Mouse (Mus musculus) neural tube, embryonic 14.5 days (tissue): ENCODE results near the gene Mlec. TPM values are rescaled to one million over a fixed set of nuclear protein-coding genes. Genes with fewer than 3 reads are reported as not detected.
"Not testable (repeated sequence)": the region's sequence is repeated elsewhere in the genome, so short reads cannot be mapped to it uniquely, and the experiment has no call there.

Experiments
- ATAC-seq: fragments of 200-750 bp; cut with Nextera tagmentation; 2 replicates; pipeline ENCODE4 v1.8.0; 2017; ENCODE audit warnings: low read depth, mild to moderate bottlenecking, moderate TSS enrichment, moderate library complexity
- H3K27ac ChIP-seq: fragments of 300-500 bp; sonication (generic); 2 replicates; pipeline ENCODE4 v1.5.1; 2014; ENCODE audit warnings: low read depth, mild to moderate bottlenecking, control low read depth, low read length, moderate library complexity, mixed read lengths
- H3K27me3 ChIP-seq: fragments of 300-500 bp; sonication (generic); 2 replicates; pipeline ENCODE4 v1.6.1; 2014; ENCODE audit warnings: low read length; ENCODE audit not compliant: control insufficient read depth, insufficient read depth
- H3K36me3 ChIP-seq: fragments of 300-500 bp; sonication (generic); 2 replicates; pipeline ENCODE4 v1.6.1; 2014; ENCODE audit warnings: low read length, mixed read lengths; ENCODE audit not compliant: control insufficient read depth, insufficient read depth
- H3K4me1 ChIP-seq: fragments of 300-500 bp; sonication (generic); 2 replicates; pipeline ENCODE4 v1.6.1; 2014; ENCODE audit warnings: low read length; ENCODE audit not compliant: control insufficient read depth, insufficient read depth
- H3K4me2 ChIP-seq: fragments of 300-500 bp; sonication (generic); 2 replicates; pipeline ENCODE4 v1.6.1; 2014; ENCODE audit warnings: mild to moderate bottlenecking, low read depth, low read length, control low read depth
- H3K4me3 ChIP-seq: fragments of 300-500 bp; sonication (generic); 2 replicates; pipeline ENCODE4 v1.5.1; 2014; ENCODE audit warnings: low read depth, low read length, control low read depth, mixed read lengths
- H3K9ac ChIP-seq: fragments of 300-500 bp; sonication (generic); replicated peaks from 2 replicates; pipeline ENCODE4 v1.6.1; 2014; ENCODE audit warnings: low read depth, mild to moderate bottlenecking, control low read depth, low read length, mixed read lengths
- H3K9me3 ChIP-seq: fragments of 300-500 bp; sonication (generic); 2 replicates; pipeline ENCODE4 v1.6.1; 2016; ENCODE audit warnings: low read length; ENCODE audit not compliant: control insufficient read depth
- WGBS: fragments of 180-500 bp; shearing (Covaris S2); extraction: QIAGEN DNeasy Blood & Tissue Kit; methylation state at CpG from one replicate; pipeline ENCODE4 v1.1.7; 2014; 5-methylcytosine and 5-hydroxymethylcytosine counted together
- polyA plus RNA-seq: library from polyadenylated mRNA; unstranded; fragments of >200 nt; fragmentation: Nextera tagmentation; extraction: Ambion mirVana; gene quantifications from 2 replicates; pipeline ENCODE4 v1.2.1, GENCODE M21; 2014

The Mlec gene
- polyA plus RNA-seq, 1 experiment from 2014 or later = 23.9 TPM

DNA sequence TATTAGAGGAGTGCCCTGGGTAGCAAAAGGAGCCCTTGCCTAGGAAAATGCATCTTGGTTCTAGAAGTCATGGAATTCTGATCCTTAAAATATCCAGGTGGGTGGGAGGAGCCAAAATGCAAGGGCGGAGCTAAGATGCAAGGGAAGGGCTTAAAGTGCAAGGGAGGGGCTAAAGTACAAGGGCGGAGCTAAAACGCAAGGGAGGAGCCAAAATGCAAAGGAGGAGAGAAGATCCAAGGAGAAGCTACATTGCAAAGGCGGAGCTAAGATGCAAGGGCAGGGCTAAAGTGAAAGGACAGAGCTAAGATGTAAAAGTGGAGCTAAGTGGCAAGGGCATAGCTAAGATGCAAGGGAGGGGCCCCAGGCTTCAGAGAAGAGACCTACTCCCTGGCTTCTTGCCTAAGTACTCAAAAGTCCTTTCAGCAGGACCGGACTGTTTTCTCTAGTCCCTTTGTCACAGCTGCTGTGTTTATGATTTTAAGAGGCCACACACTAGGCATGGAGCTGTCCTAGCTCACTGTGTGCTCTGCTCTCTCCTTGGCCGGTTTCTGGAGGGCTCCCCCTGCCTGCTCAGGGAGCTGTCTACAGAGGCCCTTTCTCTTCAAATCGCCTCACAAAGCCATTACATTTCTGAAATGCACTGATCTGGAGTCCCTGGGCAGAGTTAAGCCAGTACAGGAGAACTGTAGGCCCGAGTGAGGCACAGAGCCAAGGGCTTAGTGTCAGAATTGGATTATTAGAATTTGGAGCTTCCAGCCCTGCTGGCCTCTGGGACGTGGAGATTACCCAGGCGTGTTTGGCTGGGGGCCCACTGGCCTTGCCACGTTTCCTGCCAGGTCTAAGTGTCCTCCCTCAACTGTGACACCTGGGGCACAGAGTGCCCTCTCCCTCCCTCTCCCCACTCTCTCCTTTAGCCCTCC, 8.2 kb upstream of the Mlec start:
- no peak for ATAC-seq

DNA sequence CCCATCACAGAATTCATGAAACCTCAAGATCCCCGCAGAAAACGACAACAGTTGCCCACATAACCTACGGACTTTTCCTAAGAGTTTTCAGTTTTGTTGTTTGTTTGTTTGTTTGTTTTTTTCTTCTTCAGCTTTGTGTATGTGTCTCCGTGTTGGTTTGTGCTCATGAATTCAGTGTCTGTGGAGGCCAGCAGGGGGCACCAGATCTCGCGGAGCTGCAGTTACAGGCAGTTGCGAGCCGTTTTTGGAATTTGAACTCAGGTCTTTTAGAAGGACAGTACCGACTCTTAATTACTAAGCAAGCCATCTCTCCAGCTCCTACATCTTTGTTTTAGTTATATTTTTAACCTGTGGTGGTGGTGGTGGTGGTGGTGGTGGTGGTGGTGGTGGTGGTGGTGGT, 7.4 kb upstream of the Mlec start:
- H3K4me2 ChIP-seq = no peak overlapping the region
- no peaks in the 10 kb centered on the region for H3K36me3 ChIP-seq
- no peaks in the 10 kb centered on the region for H3K9me3 ChIP-seq
- no peak for ATAC-seq
- H3K9ac ChIP-seq = no peak overlapping the region
- no peaks in the 10 kb centered on the region for H3K4me1 ChIP-seq
- no peaks in the 10 kb centered on the region for H3K27me3 ChIP-seq
- no peak overlapping the region for H3K4me3 ChIP-seq
- WGBS = 64% methylated on average over 9 of the region's 9 CpGs
- no peak overlapping the region for H3K27ac ChIP-seq

More for the DNA sequence above, 8.2 kb upstream of the Mlec start:
- no peaks in the 10 kb centered on the region for H3K36me3 ChIP-seq
- 0 out of 2 replicates have a peak overlapping the region, but pooled peaks have one; percentile 10 for H3K27ac ChIP-seq
- 56% methylated on average over 11 of the region's 11 CpGs for WGBS
- H3K9me3 ChIP-seq = no peaks in the 10 kb centered on the region
- H3K9ac ChIP-seq = no peak overlapping the region
- no peak overlapping the region for H3K4me3 ChIP-seq
- H3K4me1 ChIP-seq = no peaks in the 10 kb centered on the region
- H3K4me2 ChIP-seq = no peak overlapping the region
- H3K27me3 ChIP-seq = no peaks in the 10 kb centered on the region

DNA sequence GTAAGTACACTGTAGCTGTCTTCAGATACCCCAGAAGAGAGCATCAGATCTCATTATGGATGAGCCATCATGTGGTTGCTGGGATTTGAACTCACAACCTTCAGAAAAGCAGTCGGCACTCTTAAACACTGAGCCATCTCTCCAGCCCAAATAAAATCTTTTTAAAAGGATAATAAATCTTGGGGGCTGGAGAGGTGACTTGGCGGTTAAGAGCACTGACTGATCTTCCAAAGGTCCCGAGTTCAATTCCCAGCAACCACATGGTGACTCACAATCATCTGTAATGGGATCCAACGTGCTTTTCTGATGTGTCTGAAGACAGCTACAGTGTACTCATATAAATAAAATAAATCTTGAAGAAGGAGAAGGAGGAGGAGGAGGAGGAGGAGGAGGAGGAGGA, 6.5 kb upstream of the Mlec start:
- not testable (repeated sequence) for H3K4me3 ChIP-seq, H3K9ac ChIP-seq, H3K36me3 ChIP-seq, H3K9me3 ChIP-seq, H3K4me2 ChIP-seq, ATAC-seq, H3K27me3 ChIP-seq, H3K27ac ChIP-seq, H3K4me1 ChIP-seq
- 79% methylated on average over 4 of the region's 4 CpGs for WGBS

DNA sequence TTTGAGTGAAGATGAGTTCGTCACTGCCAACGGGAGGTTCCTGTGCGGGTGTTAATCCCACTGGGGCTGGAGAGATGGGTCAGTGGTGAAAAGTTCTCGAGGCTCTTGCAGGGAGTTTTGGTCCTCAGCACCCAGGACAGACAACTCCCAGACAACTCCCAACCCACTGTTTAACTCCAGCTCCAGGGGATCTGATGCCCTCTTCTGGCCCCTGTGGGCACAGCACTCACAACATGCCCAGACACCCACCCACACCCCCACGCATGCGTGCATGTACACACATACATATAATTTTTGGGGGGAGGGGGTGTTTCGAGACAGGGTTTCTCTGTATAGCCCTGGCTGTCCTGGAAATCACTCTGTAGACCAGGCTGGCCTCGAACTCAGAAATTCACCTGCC, 5.6 kb upstream of the Mlec start:
- H3K9me3 ChIP-seq = no peaks in the 10 kb centered on the region
- H3K4me1 ChIP-seq = peaks cover 6% of the 10 kb centered on the region; the same call in 1 of the 2 replicates
- ATAC-seq = no peak
- no peak overlapping the region for H3K4me3 ChIP-seq
- H3K36me3 ChIP-seq = no peaks in the 10 kb centered on the region
- 53% methylated on average over 8 of the region's 8 CpGs for WGBS
- H3K4me2 ChIP-seq = no peak overlapping the region
- H3K27ac ChIP-seq = no peak overlapping the region
- no peak overlapping the region for H3K9ac ChIP-seq
- H3K27me3 ChIP-seq = no peaks in the 10 kb centered on the region

DNA sequence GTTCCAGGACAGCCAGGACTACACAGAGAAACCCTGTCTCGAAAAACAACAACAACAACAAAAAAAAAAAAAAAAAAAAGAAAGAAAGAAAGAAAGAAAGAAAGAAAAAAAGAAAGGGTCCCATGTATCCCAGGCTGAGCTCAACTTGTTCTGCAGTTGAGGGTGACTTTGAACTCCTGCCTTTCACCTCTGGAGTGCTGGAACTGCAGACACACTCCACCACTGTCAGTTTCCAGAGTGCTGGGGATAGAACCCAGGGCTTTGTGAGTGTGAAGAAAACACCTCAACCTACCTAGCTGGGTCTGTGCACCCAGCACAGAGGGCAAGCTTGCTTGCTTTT, 3.9 kb upstream of the Mlec start:
- H3K27ac ChIP-seq, H3K27me3 ChIP-seq, ATAC-seq, H3K36me3 ChIP-seq, H3K9me3 ChIP-seq, H3K4me3 ChIP-seq, H3K9ac ChIP-seq, H3K4me2 ChIP-seq, H3K4me1 ChIP-seq: not testable (repeated sequence)
- WGBS = no CpG with 5 or more reads among the region's 1 CpGs

DNA sequence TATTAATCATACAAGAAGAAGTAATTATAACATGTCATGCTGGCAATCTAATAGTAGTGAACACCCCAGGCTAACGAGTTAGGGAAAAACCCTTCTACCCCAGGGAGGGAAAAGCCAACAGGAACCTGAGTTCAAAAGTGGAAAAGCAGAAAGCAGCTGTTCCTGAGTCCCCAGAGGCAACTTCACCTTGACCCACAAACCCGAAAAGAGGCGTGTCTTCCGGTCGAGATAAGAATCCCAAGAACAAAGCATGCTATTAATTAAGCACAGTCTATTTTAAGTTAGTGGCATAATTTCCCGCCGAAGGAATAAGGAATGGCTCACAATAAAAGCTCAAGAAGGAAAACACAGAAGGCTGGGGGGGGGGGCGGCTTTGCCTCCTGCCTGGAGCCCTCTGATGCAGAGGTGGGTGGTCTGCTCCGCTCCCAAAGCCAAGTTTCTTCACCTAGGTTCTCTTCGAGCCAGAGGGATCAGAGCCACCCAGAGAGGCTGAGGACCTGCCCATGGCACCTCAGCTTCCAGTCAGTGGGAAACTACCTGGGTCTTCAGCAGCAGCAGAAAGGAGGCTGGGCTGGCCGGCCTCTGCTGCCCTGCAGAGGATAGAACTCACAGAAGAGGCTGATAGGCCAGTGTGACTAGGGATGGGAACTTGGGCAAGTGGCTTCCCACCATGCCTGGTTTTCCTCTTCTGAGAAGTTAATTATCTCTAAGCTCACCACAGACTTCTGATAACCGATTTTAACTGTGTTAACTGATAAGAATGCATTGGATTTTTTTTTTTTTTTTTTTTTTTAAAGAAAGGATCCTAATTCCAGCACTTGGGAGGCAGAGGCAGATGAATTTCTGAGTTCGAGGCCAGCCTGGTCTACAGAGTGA, 3.3 kb upstream of the Mlec start:
- Histone ChIP-seq H3K9ac (no peak overlapping the region), H3K4me3 (no peak overlapping the region), H3K4me2 (no peak overlapping the region), H3K36me3 (no peaks in the 10 kb centered on the region), H3K27ac (no peak overlapping the region), H3K9me3 (no peaks in the 10 kb centered on the region), H3K4me1 (peaks cover 14% of the 10 kb centered on the region), H3K27me3 (no peaks in the 10 kb centered on the region)
- no peak for ATAC-seq
- 59% methylated on average over 13 of the region's 13 CpGs for WGBS

DNA sequence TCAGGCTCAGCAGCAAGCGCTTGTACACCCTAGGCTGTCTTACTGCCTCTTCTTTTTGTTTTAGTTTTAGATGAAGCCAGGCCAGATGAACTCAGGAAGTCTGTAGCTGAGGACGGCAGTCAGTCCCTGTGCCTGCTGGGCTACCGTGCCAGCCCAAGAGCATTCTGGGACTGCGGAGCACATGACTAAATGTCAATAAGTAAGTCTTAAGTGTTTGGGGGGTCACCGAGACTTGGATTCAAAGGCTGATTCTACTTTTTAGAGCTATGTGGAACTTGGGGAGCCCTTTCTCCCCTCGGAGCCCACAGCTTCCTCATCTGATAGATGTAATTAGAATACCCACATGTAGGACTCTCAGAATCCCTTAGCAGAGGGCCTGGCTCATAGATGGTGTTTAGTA, 2.7 kb upstream of the Mlec start:
- Histone ChIP-seq H3K27me3 (no peaks in the 10 kb centered on the region), H3K4me2 (no peak overlapping the region), H3K4me1 (peaks cover 20% of the 10 kb centered on the region), H3K9me3 (no peaks in the 10 kb centered on the region), H3K36me3 (no peaks in the 10 kb centered on the region), H3K27ac (no peak overlapping the region), H3K4me3 (no peak overlapping the region), H3K9ac (no peak overlapping the region)
- ATAC-seq = no peak
- 82% methylated on average over 6 of the region's 6 CpGs for WGBS

DNA sequence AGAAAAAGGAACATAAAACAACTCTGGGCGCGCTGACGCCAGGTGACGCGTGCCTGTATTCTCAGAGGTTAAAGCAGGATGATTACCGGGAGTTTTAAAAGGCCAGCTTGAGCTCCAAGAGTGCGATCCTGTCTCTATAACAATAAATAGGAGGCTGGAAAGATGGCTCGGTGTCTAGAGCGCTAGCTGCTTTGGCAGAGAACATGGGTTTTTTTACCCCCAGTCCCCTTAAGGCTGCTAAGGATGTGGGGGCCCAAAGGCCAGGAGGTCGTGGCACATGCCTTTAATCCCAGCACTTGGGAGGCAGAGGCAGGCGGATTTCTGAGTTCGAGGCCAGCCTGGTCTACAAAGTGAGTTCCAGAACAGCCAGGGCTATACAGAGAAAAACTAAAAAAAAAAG, 1.2 kb upstream of the Mlec start:
- Histone ChIP-seq H3K4me2 (peak overlapping the region; percentile 67), H3K9me3 (no peaks in the 10 kb centered on the region), H3K9ac (peak overlapping the region; percentile 95), H3K4me1 (peaks cover 34% of the 10 kb centered on the region), H3K27ac (peak overlapping the region; percentile 98), H3K27me3 (no peaks in the 10 kb centered on the region), H3K4me3 (peak overlapping the region; percentile 97), H3K36me3 (no peaks in the 10 kb centered on the region)
- no peak for ATAC-seq
- WGBS = 31% methylated on average over 12 of the region's 12 CpGs
